Mouse (Mus musculus): ENCODE measurements around the gene Tgif2. TPM values are rescaled to one million over a fixed set of nuclear protein-coding genes. Genes with fewer than 3 reads are reported as not detected.
"Not testable (repeated sequence)": the region's sequence is repeated elsewhere in the genome, so short reads cannot be mapped to it uniquely, and the experiment has no call there.

Gene Tgif2
- total and polyA plus RNA-seq, 2 experiments from 2014 or later, result 9.3 to 13.7 TPM

DNA sequence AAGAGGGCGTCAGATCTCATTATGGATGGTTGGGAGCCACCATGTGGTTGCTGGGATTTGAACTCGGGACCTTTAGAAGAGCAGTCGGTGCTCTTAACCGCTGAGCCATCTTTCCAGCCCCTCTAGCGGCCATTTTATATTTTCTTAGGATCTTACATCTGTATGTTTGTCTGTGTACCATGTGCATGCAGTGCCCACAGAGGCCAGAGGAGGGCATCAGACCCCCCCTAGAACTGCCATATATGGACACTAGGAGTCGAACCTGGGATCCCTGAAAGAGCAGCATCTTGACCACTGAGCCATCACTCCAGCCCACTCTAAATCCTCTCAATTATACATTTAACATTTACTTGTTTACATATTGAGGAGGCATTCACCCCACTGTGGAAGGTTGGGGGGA is 14.7 kb upstream of the Tgif2 start:
- H3K4me2 ChIP-seq (ENCODE audit: low read depth); H3K9me3 ChIP-seq (ENCODE audit: low read length); DNase-seq; H3K36me3 ChIP-seq (ENCODE audit: insufficient read depth); H3K4me3 ChIP-seq (ENCODE audit: low read depth, low read length); H3K9ac ChIP-seq; H3K27me3 ChIP-seq (ENCODE audit: insufficient read depth, low read length); H3K4me1 ChIP-seq (ENCODE audit: insufficient read depth); H3K27ac ChIP-seq (ENCODE audit: low read depth, low read length); ATAC-seq: not testable (repeated sequence)
- peak; percentile 20; the same call in 1 of the 2 replicates for TF ChIP-seq CTCF (IDR thresholded peaks at IDR 0.05; ENCODE audit: low read depth)
- 89% methylated on average over 6 of the region's 6 CpGs for WGBS

DNA sequence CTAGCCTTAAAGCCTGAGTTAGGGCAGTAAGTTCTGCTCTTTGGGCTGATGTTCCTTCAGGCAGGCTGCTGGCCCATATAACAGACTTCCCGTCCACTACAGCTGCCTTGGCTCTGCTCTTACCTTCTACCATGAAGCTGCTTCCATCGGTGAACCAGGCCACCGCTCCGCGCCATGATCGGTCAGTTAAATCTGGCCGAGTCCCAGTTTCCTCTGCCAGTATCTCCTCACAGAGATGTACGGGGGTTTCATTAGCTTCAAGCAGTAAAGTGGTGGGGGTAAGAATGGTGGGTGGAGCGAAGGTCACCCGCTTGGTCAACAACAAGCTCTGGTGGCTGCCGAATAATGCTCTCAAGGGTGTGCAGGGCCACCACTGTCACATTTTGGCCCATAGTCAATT is 5.5 kb upstream of the Tgif2 start:
- DNase-seq, result no peak
- Histone ChIP-seq H3K27me3 (ENCODE audit: insufficient read depth, low read length) (no peaks in the 10 kb centered on the region), H3K27ac (ENCODE audit: low read depth, low read length) (no peak overlapping the region), H3K4me3 (ENCODE audit: low read depth, low read length) (no peak overlapping the region), H3K9me3 (ENCODE audit: low read length) (no peaks in the 10 kb centered on the region), H3K4me2 (ENCODE audit: low read depth) (no peak overlapping the region), H3K9ac (no peak overlapping the region), H3K36me3 (ENCODE audit: insufficient read depth) (no peaks in the 10 kb centered on the region), H3K4me1 (ENCODE audit: insufficient read depth) (no peaks in the 10 kb centered on the region)
- TF ChIP-seq CTCF (IDR thresholded peaks at IDR 0.05; ENCODE audit: low read depth), result no peak
- ATAC-seq, result no peak
- WGBS, result 96% methylated on average over 11 of the region's 11 CpGs

GRCm38 (mm10) chr2:156838839-156839238 is 968 bp upstream of the Tgif2 start:
- no peak overlapping the region for H3K27ac ChIP-seq (ENCODE audit: low read depth, low read length)
- H3K36me3 ChIP-seq (ENCODE audit: insufficient read depth), result no peaks in the 10 kb centered on the region
- no peaks in the 10 kb centered on the region for H3K27me3 ChIP-seq (ENCODE audit: insufficient read depth, low read length)
- H3K9ac ChIP-seq, result no peak overlapping the region
- ATAC-seq (no peak), DNase-seq (no peak)
- no peaks in the 10 kb centered on the region for H3K9me3 ChIP-seq (ENCODE audit: low read length)
- TF ChIP-seq CTCF (IDR thresholded peaks at IDR 0.05; ENCODE audit: low read depth), result no peak
- WGBS, result 61% methylated on average over 6 of the region's 6 CpGs
- H3K4me2 ChIP-seq (ENCODE audit: low read depth), result no peak overlapping the region
- no peaks in the 10 kb centered on the region for H3K4me1 ChIP-seq (ENCODE audit: insufficient read depth)
- no peak overlapping the region for H3K4me3 ChIP-seq (ENCODE audit: low read depth, low read length)

DNA sequence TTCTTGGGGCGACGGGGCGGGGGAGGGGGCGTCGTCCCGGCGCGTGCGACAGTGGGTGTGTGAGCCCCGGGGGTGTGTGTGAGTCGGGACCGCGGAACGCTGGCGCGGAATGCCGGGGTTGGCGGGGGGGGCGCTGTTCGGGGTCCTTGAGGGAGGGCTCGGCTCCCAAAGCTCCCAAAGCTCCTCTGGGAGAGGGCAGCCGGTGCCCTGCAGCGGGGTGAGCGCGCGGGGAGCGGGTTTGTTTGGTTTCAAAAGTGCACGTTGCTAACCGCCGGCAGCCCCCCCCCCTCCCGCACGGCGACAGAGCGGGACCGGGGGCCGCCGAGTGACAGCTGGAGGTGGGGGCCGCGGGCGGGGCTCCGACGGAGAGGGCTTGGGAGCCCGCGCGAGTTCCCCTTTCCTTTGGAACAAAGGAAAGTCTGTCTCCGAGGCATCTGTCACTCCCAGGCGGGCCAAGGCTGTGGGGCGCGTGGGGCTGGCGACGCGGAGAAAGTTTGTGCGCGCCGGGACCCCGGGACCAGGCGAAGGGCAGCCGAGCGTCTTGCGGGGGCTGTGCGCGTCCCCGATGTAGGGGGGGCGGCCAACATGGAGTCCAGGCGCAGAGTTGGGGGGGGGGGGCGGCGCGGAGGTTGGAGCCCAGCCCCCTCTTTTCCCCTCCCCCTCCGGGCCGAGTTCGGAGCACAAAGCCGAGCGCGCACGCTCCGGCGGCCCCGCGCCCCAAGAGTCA is 657 bp downstream of the Tgif2 start:
- H3K4me1 ChIP-seq (ENCODE audit: insufficient read depth), result no peaks in the 10 kb centered on the region

DNA sequence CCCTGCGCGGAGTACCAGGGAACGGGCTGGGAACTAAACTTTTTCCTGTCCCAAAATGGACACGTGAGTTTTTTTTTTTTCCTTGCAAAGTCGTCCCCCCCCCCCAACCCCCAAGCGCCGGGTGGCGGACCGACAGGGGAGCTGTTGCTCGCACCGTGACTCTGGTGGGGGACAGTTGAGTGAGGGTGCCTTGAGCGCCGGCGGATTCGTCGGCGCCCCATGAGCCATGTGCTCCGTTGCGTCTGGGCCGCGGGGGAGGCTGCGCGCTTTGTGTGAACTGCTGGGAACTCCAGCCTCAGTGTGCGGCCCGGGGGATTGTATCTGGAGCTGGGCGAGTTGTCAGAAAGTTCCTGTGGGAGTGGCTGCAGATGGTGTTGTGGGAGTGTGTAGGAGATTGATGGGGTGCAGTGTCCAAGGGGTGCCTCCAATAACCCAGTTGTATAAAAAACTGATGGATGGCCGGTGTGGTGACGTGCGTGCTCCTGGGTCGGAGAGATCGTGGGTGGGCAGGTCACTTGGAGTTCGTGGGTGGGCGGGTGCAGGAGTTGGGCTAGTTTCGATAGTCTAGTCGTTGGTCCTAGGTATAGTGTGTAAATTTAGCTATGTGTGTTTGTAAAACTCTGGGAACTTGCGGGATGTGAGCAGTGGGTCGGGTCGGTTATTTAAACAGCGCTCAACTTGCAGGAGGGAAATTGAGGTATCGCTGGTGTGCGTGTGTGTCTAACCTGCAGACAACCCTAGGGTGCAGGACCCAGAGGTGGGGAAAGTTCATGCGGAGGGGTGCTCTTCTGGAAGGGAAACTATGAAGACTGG is 1.4 kb downstream of the Tgif2 start:
- Histone ChIP-seq H3K4me2 (ENCODE audit: low read depth) (peak overlapping the region; percentile 96), H3K36me3 (ENCODE audit: insufficient read depth) (no peaks in the 10 kb centered on the region), H3K27me3 (ENCODE audit: insufficient read depth, low read length) (no peaks in the 10 kb centered on the region), H3K4me3 (ENCODE audit: low read depth, low read length) (peak overlapping the region; percentile 59), H3K9me3 (ENCODE audit: low read length) (no peaks in the 10 kb centered on the region), H3K27ac (ENCODE audit: low read depth, low read length) (peak overlapping the region; percentile 24), H3K9ac (peak overlapping the region; percentile 51), H3K4me1 (ENCODE audit: insufficient read depth) (no peaks in the 10 kb centered on the region)
- no peak for TF ChIP-seq CTCF (IDR thresholded peaks at IDR 0.05; ENCODE audit: low read depth)
- DNase-seq (peak; percentile 54), ATAC-seq (peak; percentile 57)
- WGBS, result under 1% methylated on average over 40 of the region's 42 CpGs

More for the DNA sequence above, 657 bp downstream of the Tgif2 start:
- DNase-seq, result no peak
- peak overlapping the region; percentile 51 for H3K9ac ChIP-seq
- WGBS, result 3% methylated on average over 60 of the region's 79 CpGs
- H3K27ac ChIP-seq (ENCODE audit: low read depth, low read length), result peak overlapping the region; percentile 24
- H3K9me3 ChIP-seq (ENCODE audit: low read length), result no peaks in the 10 kb centered on the region
- H3K36me3 ChIP-seq (ENCODE audit: insufficient read depth), result no peaks in the 10 kb centered on the region
- peak overlapping the region; percentile 59 for H3K4me3 ChIP-seq (ENCODE audit: low read depth, low read length)
- ATAC-seq, result peak; percentile 35
- no peak for TF ChIP-seq CTCF (IDR thresholded peaks at IDR 0.05; ENCODE audit: low read depth)
- peak overlapping the region; percentile 96 for H3K4me2 ChIP-seq (ENCODE audit: low read depth)
- H3K27me3 ChIP-seq (ENCODE audit: insufficient read depth, low read length), result no peaks in the 10 kb centered on the region

GRCm38 (mm10) chr2:156841841-156842706 is 2.3 kb downstream of the Tgif2 start:
- WGBS, result 10% methylated on average over 20 of the region's 20 CpGs
- no peaks in the 10 kb centered on the region for H3K4me1 ChIP-seq (ENCODE audit: insufficient read depth)
- no peaks in the 10 kb centered on the region for H3K27me3 ChIP-seq (ENCODE audit: insufficient read depth, low read length)
- no peak overlapping the region for H3K9ac ChIP-seq
- H3K4me2 ChIP-seq (ENCODE audit: low read depth), result peak overlapping the region; percentile 96
- TF ChIP-seq CTCF (IDR thresholded peaks at IDR 0.05; ENCODE audit: low read depth), result 0 out of 2 replicates have a peak, but pooled peaks have one; percentile 2
- DNase-seq (peak; percentile 68), ATAC-seq (no peak)
- peak overlapping the region; percentile 59 for H3K4me3 ChIP-seq (ENCODE audit: low read depth, low read length)
- no peak overlapping the region for H3K27ac ChIP-seq (ENCODE audit: low read depth, low read length)
- no peaks in the 10 kb centered on the region for H3K9me3 ChIP-seq (ENCODE audit: low read length)
- no peaks in the 10 kb centered on the region for H3K36me3 ChIP-seq (ENCODE audit: insufficient read depth)
